Mouse (Mus musculus): Measurements from ENCODE around the gene Insl6. TPM values are rescaled to one million over a fixed set of nuclear protein-coding genes. Genes with fewer than 3 reads are reported as not detected.

The Insl6 gene
- total RNA-seq, 4 experiments from 2014 or later, result 0.42 to 1.5 (median 0.71) TPM; not detected in 1

- no peak for DNase-seq
Observed at GRCm38 (mm10) chr19:29285451-29285869, 39.7 kb downstream of the Insl6 start.

DNA sequence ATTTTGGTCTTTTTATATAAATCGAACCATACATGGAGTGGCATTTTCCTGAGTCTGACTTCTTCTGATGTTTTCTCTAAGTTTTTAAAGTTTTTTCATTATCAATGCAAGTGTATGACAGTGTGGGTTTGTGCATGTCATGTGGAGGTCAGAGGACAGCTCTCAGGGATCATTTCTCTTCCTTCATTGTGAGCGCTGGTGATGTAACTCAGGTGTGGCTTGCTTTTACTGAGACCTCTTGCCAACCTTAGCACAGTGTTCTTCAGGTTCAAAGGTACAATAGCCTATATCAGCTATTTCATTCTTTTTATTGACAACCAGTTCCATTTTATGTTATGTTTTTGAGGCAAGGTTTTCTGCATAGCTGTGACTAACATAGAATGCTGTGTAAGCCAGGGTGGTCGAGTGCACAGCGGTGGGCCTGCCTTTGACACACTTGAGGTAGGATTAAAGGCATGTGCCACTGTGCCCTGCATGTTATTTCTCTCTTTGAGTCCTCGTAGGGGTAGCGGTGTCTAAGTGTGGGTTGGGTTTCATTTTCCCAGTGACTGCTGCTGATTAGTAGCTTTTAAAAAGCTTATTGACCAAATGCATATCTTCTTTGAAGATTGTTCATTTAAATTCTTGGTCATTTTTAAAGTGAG is 46.1 kb downstream of the Insl6 start:
- no peak for DNase-seq

GRCm38 (mm10) chr19:29276414-29276813 is 48.7 kb downstream of the Insl6 start:
- DNase-seq, result no peak

DNA sequence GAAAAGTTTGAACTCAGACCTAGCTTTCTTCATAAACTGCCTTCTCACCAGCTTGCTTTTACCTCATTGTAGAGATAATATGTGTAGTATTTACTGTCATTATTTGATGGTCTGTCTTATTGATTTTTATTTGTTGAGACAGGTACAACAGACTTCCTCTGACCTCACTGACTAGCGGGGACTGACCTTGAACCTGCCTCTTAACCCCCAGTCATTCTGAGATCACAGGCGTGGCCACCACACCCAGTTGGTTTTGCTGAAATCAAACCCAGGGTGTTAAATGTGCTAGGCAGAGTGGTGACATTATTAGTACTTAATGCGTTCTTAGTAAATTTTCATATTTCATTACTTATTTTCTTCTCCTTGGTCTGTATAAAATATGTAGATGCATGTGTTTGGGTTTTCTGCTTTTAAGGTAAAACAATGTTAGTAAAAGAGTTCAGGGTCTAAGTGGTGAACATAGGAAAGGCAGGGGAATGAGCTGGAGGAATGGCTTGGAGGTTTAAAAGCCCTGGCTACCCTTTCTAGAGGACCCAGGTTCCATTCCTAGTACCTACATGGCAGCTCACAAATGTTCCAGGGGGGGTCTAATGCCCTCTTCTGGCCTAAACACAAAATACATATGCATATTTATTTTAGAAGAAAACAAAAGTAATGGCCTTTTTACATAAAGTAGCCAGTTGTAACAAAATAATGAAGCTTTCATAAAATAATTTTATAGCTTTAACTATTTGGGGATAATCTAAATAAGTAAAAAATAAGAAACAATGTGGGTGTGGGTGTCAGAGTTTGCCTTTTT is 52.9 kb downstream of the Insl6 start:
- no peak for DNase-seq

Other genes with a start within 250 kb of the Insl6 start
- 10 to 100 TPM; 23.7 to 36.2 (median 30.0) TPM for gene Rcl1, start 224.0 kb downstream of the Insl6 start, total RNA-seq (2022)
- 10 to 100 TPM; 20.9 to 24.8 (median 22.8) TPM for gene Jak2, start 73.5 kb downstream of the Insl6 start, total RNA-seq (2022)
- not detected for gene Rln1, start 9.3 kb upstream of the Insl6 start, total RNA-seq (2022)
- 10 to 100 TPM; 47.6 to 88.0 (median 75.4) TPM for gene Plgrkt, start 42.0 kb upstream of the Insl6 start, total RNA-seq (2022)
- 1 to 10 TPM; 4.1 to 9.4 (median 7.3) TPM for gene Cd274, start 42.1 kb upstream of the Insl6 start, total RNA-seq (2022)
- gene Pdcd1lg2, start 85.6 kb upstream of the Insl6 start, total RNA-seq (2022), result not detected
- 10 to 100 TPM; 27.0 to 31.7 (median 29.5) TPM for gene Ric1, start 196.9 kb upstream of the Insl6 start, total RNA-seq (2022)